9 mouse cellular contexts compared by ENCODE assay signal in genomic region chr10:18446359-18446820, GRCm38 (mm10).
DNase-seq lines count a peak whose midpoint lies in the region; ATAC-seq and TF ChIP-seq lines count a peak whose summit lies in the region.
"Had no signal": no experiment of that assay in that cellular context is flagged by ENCODE, and none has a peak within 500 bp of the region (broad histone marks: within the 10 kb centered on the region; RNA-seq: fewer than 3 reads in every experiment).

No protein-coding gene starts in this region.

- no peak overlapping the region for H3K9ac ChIP-seq in forebrain, embryonic 16.5 days (replicated peaks; ENCODE audit: low read depth, low read length)
- H3K9ac ChIP-seq in midbrain, embryonic 13.5 days (replicated peaks): no peak overlapping the region

- H3K4me1 ChIP-seq in forebrain, embryonic 16.5 days (replicated peaks; ENCODE audit: control insufficient read depth, insufficient read depth, low read length): peaks cover 18% of the 10 kb centered on the region
- peaks cover 22% of the 10 kb centered on the region for H3K4me1 ChIP-seq in midbrain, embryonic 13.5 days (replicated peaks)

- H3K4me3 ChIP-seq in layer of hippocampus, adult 2 months: no peak overlapping the region
- no peak overlapping the region for H3K4me3 ChIP-seq in forebrain, embryonic 16.5 days (replicated peaks; ENCODE audit: low read length)
- H3K4me3 ChIP-seq in midbrain, embryonic 13.5 days (replicated peaks): no peak overlapping the region

- TF ChIP-seq CTCF in layer of hippocampus, adult 2 months (conservative IDR thresholded peaks at IDR 0.05): no peak

- H3K27me3 ChIP-seq in forebrain, embryonic 16.5 days (replicated peaks; ENCODE audit: control insufficient read depth, insufficient read depth, low read length): no peaks in the 10 kb centered on the region
- H3K27me3 ChIP-seq in midbrain, embryonic 13.5 days: peaks cover 18% of the 10 kb centered on the region; the same call in 1 of the 2 replicates

- H3K27ac ChIP-seq in layer of hippocampus, adult 2 months: peak overlapping the region; percentile 53; the same call in 1 of the 2 replicates
- peak overlapping the region; percentile 37; the same call in 1 of the 2 replicates for H3K27ac ChIP-seq in forebrain, embryonic 16.5 days (ENCODE audit: low read length)
- H3K27ac ChIP-seq in midbrain, embryonic 13.5 days: 0 out of 2 replicates have a peak overlapping the region, but pooled peaks have one; percentile 30

- H3K9me3 ChIP-seq in forebrain, embryonic 16.5 days (ENCODE audit: control insufficient read depth, low read length): no peaks in the 10 kb centered on the region
- H3K9me3 ChIP-seq in midbrain, embryonic 13.5 days: no peaks in the 10 kb centered on the region

- no peak for DNase-seq in layer of hippocampus, adult 2 months (ENCODE audit: low spot score in 2 of 2)
- DNase-seq in layer of hippocampus, adult 18-20 months (ENCODE audit: low spot score in 2 of 2): no peak
- peak; percentile 76 for DNase-seq in embryo, embryonic 10.5 days (ENCODE audit: low spot score)
- DNase-seq in kidney, adult 8-10 months: no peak
- DNase-seq in cerebellum, adult 9-11 months: no peak
- DNase-seq: kidney, postnatal 14 days had no signal

- H3K36me3 ChIP-seq in forebrain, embryonic 16.5 days (ENCODE audit: control insufficient read depth, insufficient read depth): no peaks in the 10 kb centered on the region
- H3K36me3 ChIP-seq in midbrain, embryonic 13.5 days: no peaks in the 10 kb centered on the region

- H3K4me2 ChIP-seq in forebrain, embryonic 16.5 days (ENCODE audit: low read length): 0 out of 2 replicates have a peak overlapping the region, but pooled peaks have one; percentile 11
- peak overlapping the region; percentile 26; the same call in 1 of the 2 replicates for H3K4me2 ChIP-seq in midbrain, embryonic 13.5 days (replicated peaks)

- ATAC-seq in forebrain, embryonic 16.5 days: no peak; the same call in 1 of the 2 replicates
- ATAC-seq in midbrain, embryonic 13.5 days: peak; percentile 68
- ATAC-seq in megakaryocyte-erythroid progenitor cell, adult 5-6 weeks (replicated peaks; ENCODE audit: low FRiP score, low TSS enrichment, poor library complexity, severe bottlenecking): no peak

- 5% methylated on average over 4 of the region's 7 CpGs for WGBS in forebrain, embryonic 16.5 days
- 1% methylated on average over 5 of the region's 7 CpGs for WGBS in midbrain, embryonic 13.5 days
